Mouse (Mus musculus) CH12.LX (cell line): ENCODE measurements at regions not wholly inside any gene's neighbourhood (a gene's known extent, or its start where the extent isn't known, plus 50 kb on each side); places are given as distances from the start of the nearest gene placed in this dataset.

ENCODE experiments used
- CHD2 ChIP-seq: IDR thresholded peaks from 2 replicates; pipeline ENCODE4 v1.6.1; 2011; ENCODE audit warnings: low read length, improper control_type of control experiment
- CTCF ChIP-seq, 2 experiments: IDR thresholded peaks in 1 of 2; conservative IDR thresholded peaks in 1 of 2; 2 replicates each; pipeline ENCODE4 v1.5.1; 2011 to 2012; ENCODE audit warnings: low read depth in 2 of 2, low read length in 2 of 2, improper control_type of control experiment in 1 of 2, inconsistent platforms in 1 of 2, mild to moderate bottlenecking in 1 of 2, moderate library complexity in 1 of 2
- E2F4 ChIP-seq: IDR thresholded peaks from 2 replicates; pipeline ENCODE4 v1.6.1; 2011; ENCODE audit warnings: low read depth, low read length, improper control_type of control experiment; ENCODE audit not compliant: insufficient replicate concordance
- EP300 ChIP-seq: IDR thresholded peaks from 2 replicates; pipeline ENCODE4 v1.6.1; 2011; ENCODE audit warnings: low read length, improper control_type of control experiment
- MAZ ChIP-seq: IDR thresholded peaks from 2 replicates; pipeline ENCODE4 v1.6.1; 2012; ENCODE audit warnings: low read depth, mild to moderate bottlenecking, inconsistent platforms, low read length, improper control_type of control experiment, moderate library complexity
- NRF1 ChIP-seq: IDR thresholded peaks from 2 replicates; pipeline ENCODE4 v1.6.1; 2014; ENCODE audit warnings: low read depth, mild to moderate bottlenecking, inconsistent platforms, low read length, improper control_type of control experiment, moderate library complexity
- PAX5 ChIP-seq: IDR thresholded peaks from 2 replicates; pipeline ENCODE4 v1.6.1; 2012; ENCODE audit warnings: low read length, inconsistent platforms, mixed read lengths
- POLR2A ChIP-seq: IDR thresholded peaks from 2 replicates; pipeline ENCODE4 v1.6.1; 2011; ENCODE audit warnings: low read depth, mild to moderate bottlenecking, improper control_type of control experiment, low read length
- RCOR1 ChIP-seq: conservative IDR thresholded peaks from 2 replicates; pipeline ENCODE4 v1.6.1; 2012; ENCODE audit warnings: low read depth, mild to moderate bottlenecking, inconsistent platforms, low read length, improper control_type of control experiment
- SMC3 ChIP-seq: IDR thresholded peaks from 2 replicates; pipeline ENCODE4 v1.6.1; 2011; ENCODE audit warnings: low read depth, low read length, improper control_type of control experiment
- TBP ChIP-seq: conservative IDR thresholded peaks from 2 replicates; pipeline ENCODE4 v1.6.1; 2011; ENCODE audit warnings: low read depth, low read length, improper control_type of control experiment
- ZMIZ1 ChIP-seq: IDR thresholded peaks from 2 replicates; pipeline ENCODE4 v1.6.1; 2012; ENCODE audit warnings: low read depth, mild to moderate bottlenecking, inconsistent platforms, low read length, improper control_type of control experiment

DNA sequence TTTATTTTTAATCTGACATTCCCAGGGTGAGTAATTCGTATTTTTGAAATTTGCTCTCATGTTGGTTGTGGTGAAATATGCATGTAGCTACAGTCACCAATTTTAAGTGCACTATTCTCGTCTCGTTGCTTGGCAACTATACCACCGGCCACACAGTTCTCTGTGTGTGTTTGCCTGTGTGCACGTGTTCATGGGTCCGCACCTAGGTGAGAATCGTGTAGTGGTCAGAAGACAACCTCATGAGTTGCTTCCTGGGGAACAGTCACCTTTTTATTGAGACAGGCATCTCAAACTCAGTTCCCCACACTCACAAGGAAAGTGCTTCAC lies 92.2 kb downstream of the Sall1 start:
- TF ChIP-seq PAX5 (no peak), CTCF (conservative IDR thresholded peaks at IDR 0.05 in 1 of 2, IDR thresholded peaks at IDR 0.05 in 1 of 2; ENCODE audit: low read depth in 2 of 2, low read length in 2 of 2) (no peak), RCOR1 (no peak), E2F4 (no peak), SMC3 (no peak), POLR2A (no peak), ZMIZ1 (no peak), MAZ (no peak), CHD2 (no peak), TBP (no peak), NRF1 (no peak), EP300 (no peak)
